In the genomic region with DNA sequence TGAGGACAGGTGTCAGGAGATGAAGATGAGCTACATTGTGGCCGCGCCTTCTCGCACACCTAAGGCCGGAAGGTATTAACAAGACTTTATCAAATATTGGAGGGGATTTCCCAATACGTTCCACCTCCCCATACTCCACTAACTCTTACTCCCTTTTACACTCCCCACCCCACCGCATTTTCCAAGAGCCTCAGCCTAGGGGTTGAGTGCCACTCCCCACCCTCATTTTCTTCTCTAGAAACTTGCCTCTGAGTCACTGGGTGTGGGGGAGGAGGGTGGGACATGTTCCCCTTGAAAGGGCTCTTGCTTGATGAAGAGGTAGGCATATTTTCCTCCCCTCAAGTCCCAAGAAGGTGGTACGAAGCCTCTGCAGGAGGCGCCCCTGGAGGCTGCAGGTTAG, we compare ENCODE assay signal across 8 mouse cellular contexts. TPM values are rescaled to one million over a fixed set of nuclear protein-coding genes. Genes with fewer than 3 reads are reported as not detected.
DNase-seq lines count a peak whose midpoint lies in the region; ATAC-seq lines count a peak whose summit lies in the region.

No protein-coding gene starts in this region.

- H3K36me3 ChIP-seq in kidney, embryonic 14.5 days (ENCODE audit: control insufficient read depth, insufficient read depth, low read length): no peaks in the 10 kb centered on the region
- H3K36me3 ChIP-seq in intestine, embryonic 14.5 days (ENCODE audit: control insufficient read depth, insufficient read depth, low read length): no peaks in the 10 kb centered on the region
- no peaks in the 10 kb centered on the region for H3K36me3 ChIP-seq in midbrain, embryonic 12.5 days

- H3K4me3 ChIP-seq in kidney, embryonic 14.5 days (ENCODE audit: low read length): peak overlapping the region; percentile 80
- peak overlapping the region; percentile 79 for H3K4me3 ChIP-seq in intestine, embryonic 14.5 days (ENCODE audit: low read depth, low read length)
- peak overlapping the region; percentile 74 for H3K4me3 ChIP-seq in midbrain, embryonic 12.5 days

- no peaks in the 10 kb centered on the region for H3K9me3 ChIP-seq in kidney, embryonic 14.5 days (ENCODE audit: control insufficient read depth, low read length)
- H3K9me3 ChIP-seq in intestine, embryonic 14.5 days (ENCODE audit: control insufficient read depth, low read length): no peaks in the 10 kb centered on the region
- no peaks in the 10 kb centered on the region for H3K9me3 ChIP-seq in midbrain, embryonic 12.5 days

- H3K4me2 ChIP-seq in kidney, embryonic 14.5 days (replicated peaks; ENCODE audit: low read depth, low read length): peak overlapping the region; percentile 62
- peak overlapping the region; percentile 64 for H3K4me2 ChIP-seq in intestine, embryonic 14.5 days (ENCODE audit: low read length)
- peak overlapping the region; percentile 68 for H3K4me2 ChIP-seq in midbrain, embryonic 12.5 days (replicated peaks)

- 9% methylated on average over 8 of the region's 8 CpGs for WGBS in kidney, embryonic 14.5 days
- 14% methylated on average over 8 of the region's 8 CpGs for WGBS in intestine, embryonic 14.5 days
- 21% methylated on average over 8 of the region's 8 CpGs for WGBS in midbrain, embryonic 12.5 days

- intact Hi-C loops in left cerebral cortex, postnatal 10 days (cut with DNase I): loop anchor here (5.0 kb wide), 1 partner anchor 89 kb away; no protein-coding TSS in a partner anchor
- intact Hi-C loops in left cerebral cortex, postnatal 4 days (cut with DNase I): no loop called here

- H3K9ac ChIP-seq in kidney, embryonic 14.5 days (ENCODE audit: low read depth, low read length): peak overlapping the region; percentile 81
- H3K9ac ChIP-seq in intestine, embryonic 14.5 days (ENCODE audit: low read length): peak overlapping the region; percentile 66
- peak overlapping the region; percentile 83; the same call in 1 of the 2 replicates for H3K9ac ChIP-seq in midbrain, embryonic 12.5 days (replicated peaks)

- ATAC-seq in kidney, embryonic 14.5 days (ENCODE audit: low FRiP score, low TSS enrichment): peak; percentile 4; the same call in 1 of the 2 replicates
- ATAC-seq in activated CD4-positive, CD25-positive, alpha-beta regulatory T cell, adult 4 months: peak; percentile 48
- no peak for ATAC-seq in intestine, embryonic 14.5 days (replicated peaks; ENCODE audit: low FRiP score, low TSS enrichment, low read depth)
- no peak for ATAC-seq in midbrain, embryonic 12.5 days (ENCODE audit: low FRiP score, low read depth)

- no peak for DNase-seq in kidney, postnatal 25 days
- DNase-seq in intestine, embryonic 14.5 days (ENCODE audit: low spot score): no peak
- no peak for DNase-seq in left cerebral cortex, postnatal 10 days (ENCODE audit: extremely low spot score in 1 of 2, low spot score in 2 of 2)
- DNase-seq in left cerebral cortex, postnatal 4 days: no peak
- DNase-seq in kidney, adult 8-10 months: no peak

- H3K4me1 ChIP-seq in kidney, embryonic 14.5 days (ENCODE audit: control insufficient read depth, insufficient read depth, low read length): peaks cover 26% of the 10 kb centered on the region
- H3K4me1 ChIP-seq in intestine, embryonic 14.5 days (replicated peaks; ENCODE audit: control insufficient read depth, insufficient read depth, low read length): peaks cover 34% of the 10 kb centered on the region
- H3K4me1 ChIP-seq in midbrain, embryonic 12.5 days: peaks cover 32% of the 10 kb centered on the region

- no peaks in the 10 kb centered on the region for H3K27me3 ChIP-seq in kidney, embryonic 14.5 days (ENCODE audit: control insufficient read depth, insufficient read depth, low read length)
- no peaks in the 10 kb centered on the region for H3K27me3 ChIP-seq in intestine, embryonic 14.5 days (replicated peaks; ENCODE audit: control insufficient read depth, insufficient read depth, low read length)
- no peaks in the 10 kb centered on the region for H3K27me3 ChIP-seq in midbrain, embryonic 12.5 days

- H3K27ac ChIP-seq in kidney, embryonic 14.5 days (ENCODE audit: low read depth, low read length): peak overlapping the region; percentile 95; the same call in 1 of the 2 replicates
- H3K27ac ChIP-seq in intestine, embryonic 14.5 days (ENCODE audit: low read depth): peak overlapping the region; percentile 94
- H3K27ac ChIP-seq in midbrain, embryonic 12.5 days (replicated peaks): no peak overlapping the region

RNA-seq across cellular contexts. Expression of a gene that starts 1.0 kb away (rescaled TPM):
- polyA plus RNA-seq in kidney, embryonic 14.5 days (2014; fragmentation: Nextera tagmentation; extraction: Ambion mirVana): 21.5 and 23.2 TPM in 2 replicates
- polyA plus RNA-seq in activated CD4-positive, CD25-positive, alpha-beta regulatory T cell, adult 4 months (2017; shearing (Covaris generic)): 1 to 10 TPM; 8.1 to 9.4 TPM
- polyA plus RNA-seq in intestine, embryonic 14.5 days (2014; fragmentation: Nextera tagmentation; extraction: Ambion mirVana): 15.6 and 17.7 TPM in 2 replicates
- 11.7 and 13.7 TPM in 2 replicates for polyA plus RNA-seq in midbrain, embryonic 12.5 days (2016; fragmentation: Nextera tagmentation; extraction: Ambion mirVana)
- 10 to 100 TPM in 1 of 2 experiments, 1 to 10 TPM in 1; 9.0 to 10.1 TPM for total RNA-seq in left cerebral cortex, postnatal 10 days (2021)
- 10 to 100 TPM; 13.2 to 14.2 TPM for total RNA-seq in left cerebral cortex, postnatal 4 days (2021)

RNA-seq across cellular contexts. Expression of a gene that starts 26.3 kb away (rescaled TPM):
- polyA plus RNA-seq in kidney, embryonic 14.5 days (2014; fragmentation: Nextera tagmentation; extraction: Ambion mirVana): 59.1 and 105 TPM in 2 replicates
- 10 to 100 TPM; 28.2 to 43.2 TPM for polyA plus RNA-seq in activated CD4-positive, CD25-positive, alpha-beta regulatory T cell, adult 4 months (2017; shearing (Covaris generic))
- polyA plus RNA-seq in intestine, embryonic 14.5 days (2014; fragmentation: Nextera tagmentation; extraction: Ambion mirVana): 31.7 and 37.4 TPM in 2 replicates
- 108 and 115 TPM in 2 replicates for polyA plus RNA-seq in midbrain, embryonic 12.5 days (2016; fragmentation: Nextera tagmentation; extraction: Ambion mirVana)
- 10 to 100 TPM; 48.9 to 51.1 TPM for total RNA-seq in left cerebral cortex, postnatal 10 days (2021)
- total RNA-seq in left cerebral cortex, postnatal 4 days (2021): 100 to 1,000 TPM; 140 to 144 TPM

RNA-seq across cellular contexts. Expression of a gene that starts 30.9 kb away (rescaled TPM):
- 1.3 and 1.7 TPM in 2 replicates for polyA plus RNA-seq in kidney, embryonic 14.5 days (2014; fragmentation: Nextera tagmentation; extraction: Ambion mirVana)
- 1 to 10 TPM; 3.2 to 4.9 TPM for polyA plus RNA-seq in activated CD4-positive, CD25-positive, alpha-beta regulatory T cell, adult 4 months (2017; shearing (Covaris generic))
- 0.54 and 1.5 TPM in 2 replicates for polyA plus RNA-seq in intestine, embryonic 14.5 days (2014; fragmentation: Nextera tagmentation; extraction: Ambion mirVana)
- not detected in 2 replicates for polyA plus RNA-seq in midbrain, embryonic 12.5 days (2016; fragmentation: Nextera tagmentation; extraction: Ambion mirVana)
- not detected for total RNA-seq in left cerebral cortex, postnatal 10 days (2021)
- total RNA-seq in left cerebral cortex, postnatal 4 days (2021): not detected

RNA-seq across cellular contexts. Expression of a gene that starts 52.3 kb away (rescaled TPM):
- 12.0 and 13.1 TPM in 2 replicates for polyA plus RNA-seq in kidney, embryonic 14.5 days (2014; fragmentation: Nextera tagmentation; extraction: Ambion mirVana)
- polyA plus RNA-seq in activated CD4-positive, CD25-positive, alpha-beta regulatory T cell, adult 4 months (2017; shearing (Covaris generic)): 1 to 10 TPM; 2.2 to 2.3 TPM
- polyA plus RNA-seq in intestine, embryonic 14.5 days (2014; fragmentation: Nextera tagmentation; extraction: Ambion mirVana): 8.9 and 10.0 TPM in 2 replicates
- 10.8 and 12.7 TPM in 2 replicates for polyA plus RNA-seq in midbrain, embryonic 12.5 days (2016; fragmentation: Nextera tagmentation; extraction: Ambion mirVana)
- total RNA-seq in left cerebral cortex, postnatal 10 days (2021): 10 to 100 TPM; 19.5 to 23.2 TPM
- total RNA-seq in left cerebral cortex, postnatal 4 days (2021): 10 to 100 TPM; 25.0 to 28.6 TPM

Comparison
In these comparisons a context has a peak if more than half of its experiments do, and no peak if none do; other contexts are left out.
1. ATAC-seq: peak in kidney, embryonic 14.5 days (single experiment) and activated CD4-positive, CD25-positive, alpha-beta regulatory T cell, adult 4 months (single experiment); none in intestine, embryonic 14.5 days (single experiment) and midbrain, embryonic 12.5 days (single experiment).
2. Peak in every context shown above with its lines, with median percentiles within 50 percentile points of each other: H3K4me2 ChIP-seq, H3K4me3 ChIP-seq and H3K9ac ChIP-seq.